Mouse (Mus musculus): ENCODE measurements around the gene Rbm12.

DNA sequence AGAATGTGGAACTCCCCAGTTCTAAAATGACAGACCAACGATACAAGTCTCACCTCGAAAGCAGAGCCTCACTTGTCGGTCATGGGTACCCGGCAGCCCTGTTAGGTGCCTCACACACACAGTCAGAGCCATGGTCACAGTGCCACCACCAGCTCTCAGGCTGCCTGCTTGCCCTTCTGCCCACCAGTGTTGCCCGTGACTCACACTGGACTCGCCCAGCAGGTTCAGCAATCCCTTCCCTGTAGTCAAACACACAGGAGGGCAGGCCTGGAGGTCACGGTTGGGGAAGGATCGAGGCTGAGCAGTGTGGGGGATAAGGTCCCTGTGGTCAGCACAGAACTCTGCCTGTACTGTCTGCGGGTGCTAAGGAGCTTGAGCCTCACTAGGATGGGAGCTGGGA lies 59.0 kb downstream of the Rbm12 start, which contains the start of gene Fer1l4:
- TF ChIP-seq CTCF (IDR thresholded peaks at IDR 0.05) (no peak), EP300 (IDR thresholded peaks at IDR 0.05) (no peak)
